Mouse (Mus musculus) CH12.LX (cell line): ENCODE results near the gene Atp5f1. TPM values are rescaled to one million over a fixed set of nuclear protein-coding genes. Genes with fewer than 3 reads are reported as not detected.

Experiments
- DNase-seq: peaks from one replicate; pipeline ENCODE4 v3.0.0-alpha.2; 2013; ENCODE audit errors: extremely low read depth
- H3K27ac ChIP-seq: 2 replicates; pipeline ENCODE4 v1.5.1; 2012; ENCODE audit warnings: low read depth, mild to moderate bottlenecking, control low read depth, moderate library complexity; ENCODE audit not compliant: insufficient read depth
- H3K27me3 ChIP-seq: replicated peaks from 2 replicates; pipeline ENCODE3; 2012; ENCODE audit warnings: inconsistent platforms
- H3K36me3 ChIP-seq, 2 experiments: replicated peaks in 1 of 2; 2 replicates each; pipeline versions ENCODE3 to v1.6.1; 2012; ENCODE audit warnings: inconsistent platforms in 1 of 2, low read length in 1 of 2, mild to moderate bottlenecking in 1 of 2, mixed read lengths in 1 of 2, moderate library complexity in 1 of 2; ENCODE audit not compliant: control insufficient read depth in 1 of 2, insufficient read depth in 1 of 2
- H3K4me1 ChIP-seq, 2 experiments: 2 replicates each; pipeline ENCODE4 v1.6.1; 2012; ENCODE audit warnings: inconsistent platforms in 1 of 2, moderate library complexity in 1 of 2; ENCODE audit not compliant: insufficient read depth in 2 of 2, control insufficient read depth in 1 of 2
- H3K4me2 ChIP-seq: 2 replicates; pipeline ENCODE4 v1.6.1; 2012; ENCODE audit warnings: low read depth, mild to moderate bottlenecking, control low read depth; ENCODE audit not compliant: poor library complexity, insufficient read depth, severe bottlenecking
- H3K4me3 ChIP-seq, 3 experiments: fragments of 150-350 bp in 1 of 3; sonication (generic) in 1 of 3; replicated peaks in 1 of 3; 2 replicates each; pipeline versions ENCODE3 to v1.5.1; 2011 to 2012; ENCODE audit warnings: low read depth in 2 of 3, low read length in 2 of 3, mild to moderate bottlenecking in 2 of 3, moderate library complexity in 2 of 3, control low read depth in 1 of 3, improper control_type of control experiment in 1 of 3, inconsistent platforms in 1 of 3, mixed read lengths in 1 of 3; ENCODE audit not compliant: poor library complexity in 1 of 3
- H3K79me2 ChIP-seq: replicated peaks from 2 replicates; pipeline ENCODE4 v1.6.1; 2012; ENCODE audit warnings: mild to moderate bottlenecking, moderate library complexity; ENCODE audit not compliant: control insufficient read depth, poor library complexity, insufficient read depth, severe bottlenecking; ENCODE audit errors: extremely low read depth
- H3K9ac ChIP-seq: 2 replicates; pipeline ENCODE4 v1.6.1; 2012; ENCODE audit warnings: low read depth, mild to moderate bottlenecking, control low read depth, moderate library complexity; ENCODE audit not compliant: insufficient read depth
- H3K9me3 ChIP-seq: replicated peaks from 2 replicates; pipeline ENCODE3; 2012; ENCODE audit warnings: low read length, inconsistent platforms, mixed read lengths
- BHLHE40 ChIP-seq: IDR thresholded peaks from 2 replicates; pipeline ENCODE4 v1.6.1; 2011; ENCODE audit warnings: mild to moderate bottlenecking, low read depth, low read length, improper control_type of control experiment
- CHD1 ChIP-seq: IDR thresholded peaks from 2 replicates; pipeline ENCODE4 v1.6.1; 2012; ENCODE audit warnings: low read depth, low read length, improper control_type of control experiment, inconsistent platforms
- CHD2 ChIP-seq: IDR thresholded peaks from 2 replicates; pipeline ENCODE4 v1.6.1; 2011; ENCODE audit warnings: low read length, improper control_type of control experiment
- CTCF ChIP-seq, 2 experiments: IDR thresholded peaks in 1 of 2; conservative IDR thresholded peaks in 1 of 2; 2 replicates each; pipeline ENCODE4 v1.5.1; 2011 to 2012; ENCODE audit warnings: low read depth in 2 of 2, low read length in 2 of 2, improper control_type of control experiment in 1 of 2, inconsistent platforms in 1 of 2, mild to moderate bottlenecking in 1 of 2, moderate library complexity in 1 of 2
- EP300 ChIP-seq: IDR thresholded peaks from 2 replicates; pipeline ENCODE4 v1.6.1; 2011; ENCODE audit warnings: low read length, improper control_type of control experiment
- ETS1 ChIP-seq: conservative IDR thresholded peaks from 2 replicates; pipeline ENCODE4 v1.6.1; 2012; ENCODE audit warnings: low read depth, mild to moderate bottlenecking, inconsistent platforms, low read length, improper control_type of control experiment, moderate library complexity
- GABPA ChIP-seq: IDR thresholded peaks from 2 replicates; pipeline ENCODE4 v1.6.1; 2012; ENCODE audit warnings: low read depth, low read length, improper control_type of control experiment, inconsistent platforms; ENCODE audit not compliant: insufficient replicate concordance
- HCFC1 ChIP-seq: IDR thresholded peaks from 2 replicates; pipeline ENCODE4 v1.6.1; 2012; ENCODE audit warnings: low read depth, mild to moderate bottlenecking, inconsistent platforms, low read length, improper control_type of control experiment
- IRF4 ChIP-seq: IDR thresholded peaks from 2 replicates; pipeline ENCODE4 v1.6.1; 2014; ENCODE audit warnings: low read depth, mild to moderate bottlenecking, inconsistent platforms, low read length, improper control_type of control experiment
- JUN ChIP-seq: IDR thresholded peaks from 2 replicates; pipeline ENCODE4 v1.6.1; 2011; ENCODE audit warnings: low read depth, mild to moderate bottlenecking, low read length, improper control_type of control experiment, moderate library complexity; ENCODE audit not compliant: insufficient read depth
- JUND ChIP-seq: conservative IDR thresholded peaks from 2 replicates; pipeline ENCODE4 v1.6.1; 2011; ENCODE audit warnings: low read depth, low read length, improper control_type of control experiment
- KAT2A ChIP-seq: IDR thresholded peaks from 2 replicates; pipeline ENCODE4 v1.6.1; 2012; ENCODE audit warnings: low read length, improper control_type of control experiment, inconsistent platforms; ENCODE audit not compliant: insufficient replicate concordance
- MAX ChIP-seq: IDR thresholded peaks from 2 replicates; pipeline ENCODE4 v1.6.1; 2011; ENCODE audit warnings: low read length, improper control_type of control experiment
- MAZ ChIP-seq: IDR thresholded peaks from 2 replicates; pipeline ENCODE4 v1.6.1; 2012; ENCODE audit warnings: low read depth, mild to moderate bottlenecking, inconsistent platforms, low read length, improper control_type of control experiment, moderate library complexity
- MEF2A ChIP-seq: IDR thresholded peaks from 2 replicates; pipeline ENCODE4 v1.6.1; 2014; ENCODE audit warnings: low read depth, mild to moderate bottlenecking, inconsistent platforms, low read length, improper control_type of control experiment, borderline replicate concordance
- MXI1 ChIP-seq: IDR thresholded peaks from 2 replicates; pipeline ENCODE4 v1.6.1; 2011; ENCODE audit warnings: mild to moderate bottlenecking, low read depth, low read length, improper control_type of control experiment
- PAX5 ChIP-seq: IDR thresholded peaks from 2 replicates; pipeline ENCODE4 v1.6.1; 2012; ENCODE audit warnings: low read length, inconsistent platforms, mixed read lengths
- POLR2AphosphoS2 ChIP-seq: IDR thresholded peaks from 2 replicates; pipeline ENCODE4 v1.6.1; 2011; ENCODE audit warnings: low read depth, low read length, improper control_type of control experiment
- RAD21 ChIP-seq: IDR thresholded peaks from 2 replicates; pipeline ENCODE4 v1.6.1; 2011; ENCODE audit warnings: low read depth, mild to moderate bottlenecking, low read length, improper control_type of control experiment, moderate library complexity
- RCOR1 ChIP-seq: conservative IDR thresholded peaks from 2 replicates; pipeline ENCODE4 v1.6.1; 2012; ENCODE audit warnings: low read depth, mild to moderate bottlenecking, inconsistent platforms, low read length, improper control_type of control experiment
- SIN3A ChIP-seq: IDR thresholded peaks from 2 replicates; pipeline ENCODE4 v1.6.1; 2012; ENCODE audit warnings: low read length, improper control_type of control experiment, inconsistent platforms
- SMC3 ChIP-seq: IDR thresholded peaks from 2 replicates; pipeline ENCODE4 v1.6.1; 2011; ENCODE audit warnings: low read depth, low read length, improper control_type of control experiment
- TBP ChIP-seq: conservative IDR thresholded peaks from 2 replicates; pipeline ENCODE4 v1.6.1; 2011; ENCODE audit warnings: low read depth, low read length, improper control_type of control experiment
- TCF12 ChIP-seq: IDR thresholded peaks from 2 replicates; pipeline ENCODE4 v1.6.1; 2014; ENCODE audit warnings: low read depth, mild to moderate bottlenecking, inconsistent platforms, low read length, improper control_type of control experiment
- UBTF ChIP-seq: IDR thresholded peaks from 2 replicates; pipeline ENCODE4 v1.6.1; 2012; ENCODE audit warnings: low read depth, mild to moderate bottlenecking, inconsistent platforms, low read length, improper control_type of control experiment, moderate library complexity
- USF1 ChIP-seq: IDR thresholded peaks from 2 replicates; pipeline ENCODE4 v1.6.1; 2014; ENCODE audit warnings: low read depth, mild to moderate bottlenecking, inconsistent platforms, low read length, improper control_type of control experiment
- ZC3H11A ChIP-seq: IDR thresholded peaks from 2 replicates; pipeline ENCODE4 v1.6.1; 2012; ENCODE audit warnings: low read depth, mild to moderate bottlenecking, inconsistent platforms, low read length, improper control_type of control experiment
- ZKSCAN1 ChIP-seq: IDR thresholded peaks from 2 replicates; pipeline ENCODE4 v1.6.1; 2012; ENCODE audit warnings: low read depth, inconsistent platforms, low read length, improper control_type of control experiment, borderline replicate concordance
- ZNF384 ChIP-seq: IDR thresholded peaks from 2 replicates; pipeline ENCODE4 v1.6.1; 2012; ENCODE audit warnings: low read depth, low read length, improper control_type of control experiment, inconsistent platforms
- dilution Hi-C: fragments of 300-500 bp; cut with MboI; formaldehyde crosslinking; loops from 2 replicates; pipeline ENCODE4 v1.14.3; 2020; ENCODE audit warnings: low sequenced_read_pairs; ENCODE audit not compliant: extremely low pct_unique_long_range_greater_than_20kb, extremely low pct_ligation_motif_present
- in situ Hi-C: fragments of 300-500 bp; cut with MboI; formaldehyde crosslinking; loops from 3 replicates; pipeline ENCODE4 v1.14.3; 2019; ENCODE audit warnings: low sequenced_read_pairs, low pct_ligation_motif_present, low pct_unique_long_range_greater_than_20kb, mixed read lengths
- polyA plus RNA-seq: library from polyadenylated mRNA; unstranded; fragments of >175 nt; gene quantifications from 2 replicates; pipeline ENCODE4 v1.2.1, GENCODE M21; 2012; ENCODE audit warnings: low read depth; ENCODE audit not compliant: insufficient read length
- total RNA-seq, 2 experiments: library from RNA; depleted of rRNA; stranded (reverse); fragments of 300-350 nt in 1 of 2; fragments of >200 nt in 1 of 2; gene quantifications; 2 replicates each; pipeline ENCODE4 v1.2.3; 2012 to 2014

Gene Atp5f1
- total and polyA plus RNA-seq, 3 experiments = 317 to 676 (median 494) TPM

DNA sequence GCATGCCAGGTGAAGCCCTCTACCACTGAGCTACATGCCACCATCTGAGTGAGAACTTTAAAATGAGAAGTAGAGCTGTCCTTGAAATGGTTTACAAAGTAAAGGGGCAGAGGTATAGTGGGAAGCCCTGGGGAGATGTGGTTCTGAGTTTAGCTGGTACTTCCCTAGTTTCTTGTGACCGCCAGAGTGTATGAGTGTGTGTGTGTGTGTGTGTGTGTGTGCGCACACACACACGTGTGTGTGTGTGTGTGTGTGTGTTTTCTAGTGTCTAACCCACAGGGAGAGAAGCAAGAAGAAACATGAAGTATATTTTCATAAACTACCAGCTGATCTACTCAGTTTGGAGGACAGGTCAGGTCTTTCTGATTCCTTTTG is 31.7 kb downstream of the Atp5f1 start:
- no peak overlapping the region for H3K9ac ChIP-seq
- in situ Hi-C loops (no loop called here), dilution Hi-C loops (no loop called here)
- no peaks in the 10 kb centered on the region for H3K27me3 ChIP-seq
- no peak for TF ChIP-seq GABPA
- no peak for TF ChIP-seq CTCF (conservative IDR thresholded peaks at IDR 0.05 in 1 of 2, IDR thresholded peaks at IDR 0.05 in 1 of 2; ENCODE audit: low read depth in 2 of 2, low read length in 2 of 2)
- TF ChIP-seq CHD2 = no peak
- TF ChIP-seq HCFC1 = no peak
- TF ChIP-seq KAT2A = 0 out of 2 replicates have a peak, but pooled peaks have one; percentile 27
- TF ChIP-seq UBTF = no peak
- no peak for TF ChIP-seq USF1
- no peak for TF ChIP-seq JUN
- no peak for TF ChIP-seq SMC3
- no peak for TF ChIP-seq MAZ
- no peak for TF ChIP-seq TBP
- TF ChIP-seq JUND = no peak
- TF ChIP-seq CHD1 = no peak
- TF ChIP-seq SIN3A = no peak
- TF ChIP-seq MXI1 = 0 out of 2 replicates have a peak, but pooled peaks have one; percentile 31
- no peak for TF ChIP-seq PAX5
- TF ChIP-seq RAD21 = no peak
- no peak for TF ChIP-seq ZC3H11A
- no peak; the same call in 1 of the 2 replicates for TF ChIP-seq ETS1
- TF ChIP-seq IRF4 = no peak
- peak; percentile 26; the same call in 1 of the 2 replicates for TF ChIP-seq EP300
- TF ChIP-seq TCF12 = no peak
- TF ChIP-seq ZNF384 = no peak
- TF ChIP-seq RCOR1 = no peak
- TF ChIP-seq MEF2A = no peak
- TF ChIP-seq POLR2AphosphoS2 = no peak
- TF ChIP-seq BHLHE40 = peak; percentile 70
- TF ChIP-seq MAX = 0 out of 2 replicates have a peak, but pooled peaks have one; percentile 26
- no peak for TF ChIP-seq ZKSCAN1
- H3K27ac ChIP-seq = no peak overlapping the region
- H3K36me3 ChIP-seq = peaks cover 0 to 29% of the 10 kb centered on the region in 2 experiments
- no peak for DNase-seq
- no peaks in the 10 kb centered on the region for H3K79me2 ChIP-seq
- H3K4me3 ChIP-seq = no peak overlapping the region
- peaks cover 15 to 51% of the 10 kb centered on the region in 2 experiments for H3K4me1 ChIP-seq
- no peak overlapping the region for H3K4me2 ChIP-seq
- H3K9me3 ChIP-seq = no peaks in the 10 kb centered on the region
